Mouse (Mus musculus) embryonic facial prominence, embryonic 11.5 days (tissue): ENCODE measurements around the gene Csrnp1. TPM values are rescaled to one million over a fixed set of nuclear protein-coding genes. Genes with fewer than 3 reads are reported as not detected.

Experiments used
- ATAC-seq: fragments of 200-750 bp; cut with Nextera tagmentation; replicated peaks from 2 replicates; pipeline ENCODE4 v1.8.0; 2017; ENCODE audit warnings: low read depth; ENCODE audit not compliant: insufficient number of reproducible peaks, low FRiP score, low TSS enrichment
- DNase-seq: peaks from one replicate; pipeline ENCODE4 v3.0.0-alpha.2; 2015; ENCODE audit warnings: low spot score
- H3K27ac ChIP-seq: fragments of 300-500 bp; sonication (generic); replicated peaks from 2 replicates; pipeline ENCODE4 v1.5.1; 2014; ENCODE audit warnings: mild to moderate bottlenecking, low read depth, low read length, control low read depth
- H3K27me3 ChIP-seq: fragments of 300-500 bp; sonication (generic); 2 replicates; pipeline ENCODE4 v1.6.1; 2014; ENCODE audit warnings: mild to moderate bottlenecking, low read length, moderate library complexity, mixed read lengths; ENCODE audit not compliant: control insufficient read depth, insufficient read depth
- H3K36me3 ChIP-seq: fragments of 300-500 bp; sonication (generic); replicated peaks from 2 replicates; pipeline ENCODE4 v1.6.1; 2014; ENCODE audit warnings: low read depth, mild to moderate bottlenecking, low read length, moderate library complexity, mixed read lengths; ENCODE audit not compliant: control insufficient read depth, insufficient read depth
- H3K4me1 ChIP-seq: fragments of 300-500 bp; sonication (generic); 2 replicates; pipeline ENCODE4 v1.6.1; 2014; ENCODE audit warnings: low read length, mixed read lengths; ENCODE audit not compliant: control insufficient read depth, insufficient read depth
- H3K4me2 ChIP-seq: fragments of 300-500 bp; sonication (generic); 2 replicates; pipeline ENCODE4 v1.6.1; 2014; ENCODE audit warnings: low read depth, mild to moderate bottlenecking, control low read depth, low read length, moderate library complexity
- H3K4me3 ChIP-seq: fragments of 300-500 bp; sonication (generic); 2 replicates; pipeline ENCODE4 v1.5.1; 2014; ENCODE audit warnings: low read depth, low read length, control low read depth
- H3K9ac ChIP-seq: fragments of 300-500 bp; sonication (generic); replicated peaks from 2 replicates; pipeline ENCODE4 v1.6.1; 2014; ENCODE audit warnings: mild to moderate bottlenecking, control low read depth, low read length
- H3K9me3 ChIP-seq: fragments of 300-500 bp; sonication (generic); replicated peaks from 2 replicates; pipeline ENCODE4 v1.6.1; 2016; ENCODE audit warnings: mild to moderate bottlenecking, low read length, inconsistent platforms, mixed read lengths; ENCODE audit not compliant: control insufficient read depth
- WGBS: fragments of 180-500 bp; shearing (Covaris S2); extraction: QIAGEN DNeasy Blood & Tissue Kit; methylation state at CpG from one replicate; pipeline ENCODE4 v1.1.7; 2014; 5-methylcytosine and 5-hydroxymethylcytosine counted together
- polyA plus RNA-seq: library from polyadenylated mRNA; unstranded; fragments of >200 nt; fragmentation: Nextera tagmentation; extraction: Ambion mirVana; gene quantifications from 2 replicates; pipeline ENCODE4 v1.2.1, GENCODE M21; 2014

Csrnp1 gene
- polyA plus RNA-seq, 1 experiment from 2014 or later = 2.1 TPM

DNA sequence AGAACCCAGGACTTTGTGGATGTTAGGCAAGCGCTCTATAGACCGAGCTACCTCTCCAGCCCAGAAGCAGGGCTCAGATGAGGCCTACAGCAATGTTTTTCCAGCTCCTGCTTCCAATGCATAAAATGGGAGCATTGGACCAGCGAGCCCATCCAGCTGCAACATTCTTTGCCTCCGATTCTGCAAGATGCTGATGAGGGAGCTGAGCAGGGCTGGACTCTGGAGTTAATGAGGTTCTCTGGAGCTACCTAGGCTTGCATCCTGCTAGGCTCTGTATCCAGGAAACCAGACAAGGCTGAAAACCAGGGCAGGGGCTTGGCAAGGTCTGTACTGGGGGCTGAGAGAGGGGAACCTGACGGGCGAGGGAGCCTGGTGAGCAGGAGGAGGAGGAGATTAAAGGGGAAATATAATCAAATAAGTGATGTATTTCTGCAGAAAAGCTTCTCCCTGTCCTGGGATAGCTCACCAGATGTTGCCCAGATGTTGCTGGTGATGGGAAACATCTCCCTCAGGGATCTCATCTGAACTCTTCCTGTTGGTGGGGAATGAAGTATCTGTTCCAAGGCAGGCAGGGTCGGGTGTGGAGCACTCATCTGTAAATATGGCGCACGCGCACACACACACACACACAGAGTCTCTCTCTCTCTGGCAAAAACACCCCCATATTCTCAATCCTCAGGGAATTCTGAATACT, 1.6 kb upstream of the Csrnp1 start:
- H3K27me3 ChIP-seq = no peaks in the 10 kb centered on the region
- 59% methylated on average over 10 of the region's 10 CpGs for WGBS
- peak; percentile 54 for DNase-seq
- no peak for ATAC-seq
- H3K9me3 ChIP-seq = no peaks in the 10 kb centered on the region
- H3K27ac ChIP-seq = 0 out of 2 replicates have a peak overlapping the region, but pooled peaks have one; percentile 35
- H3K36me3 ChIP-seq = no peaks in the 10 kb centered on the region
- H3K4me1 ChIP-seq = peaks cover 23% of the 10 kb centered on the region
- H3K4me2 ChIP-seq = peak overlapping the region; percentile 23; the same call in 1 of the 2 replicates
- no peak overlapping the region for H3K4me3 ChIP-seq
- no peak overlapping the region for H3K9ac ChIP-seq

DNA sequence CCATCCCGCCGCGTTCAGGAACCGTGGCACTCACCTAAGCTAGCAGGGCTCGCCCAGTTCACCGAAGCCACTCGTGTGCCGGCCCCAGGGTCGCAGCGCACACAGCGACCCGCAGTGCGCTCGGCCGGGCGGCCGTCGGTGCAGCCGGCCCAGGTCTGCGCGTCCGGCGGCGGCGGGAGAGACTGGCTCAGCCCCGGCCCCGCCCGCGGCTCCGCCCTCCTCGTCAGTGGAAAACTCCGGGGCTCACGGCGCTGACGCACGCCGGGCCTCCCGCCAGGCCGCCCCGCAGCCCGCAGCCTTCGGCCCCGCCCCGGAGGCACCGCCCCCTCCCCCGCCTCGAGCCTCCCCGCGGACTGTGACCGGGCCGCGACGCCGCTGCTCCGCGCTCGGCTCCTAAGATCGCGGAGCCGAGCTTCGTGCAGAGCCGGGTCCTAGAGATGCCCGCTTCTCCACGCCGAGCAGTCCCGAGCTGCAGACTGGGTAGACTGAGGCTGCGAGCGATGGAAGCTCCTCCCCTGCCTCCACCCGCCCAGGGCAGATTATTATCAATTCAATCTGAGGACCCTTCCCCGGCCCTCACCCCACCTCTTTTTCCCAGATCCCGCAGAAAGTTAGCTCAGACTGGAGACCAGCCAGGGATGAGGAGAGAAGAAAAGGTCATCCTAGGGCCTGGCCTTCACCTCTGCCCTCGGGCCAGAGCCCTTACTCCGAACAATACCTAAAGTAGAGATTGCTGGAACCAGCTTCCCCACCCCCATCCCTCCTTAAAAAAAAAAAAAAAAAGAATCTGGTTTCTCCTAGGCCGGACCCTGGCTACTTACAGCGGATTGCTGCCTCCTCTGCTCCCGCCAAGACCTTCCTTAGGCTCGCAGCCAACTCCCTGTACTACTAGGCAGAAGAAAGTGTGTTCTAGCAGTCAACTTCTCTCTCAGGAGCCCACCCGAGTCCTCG, 598 bp downstream of the Csrnp1 start:
- H3K27ac ChIP-seq = 0 out of 2 replicates have a peak overlapping the region, but pooled peaks have one; percentile 28
- ATAC-seq (peak; percentile 49), DNase-seq (peak; percentile 85)
- H3K4me1 ChIP-seq = peaks cover 27% of the 10 kb centered on the region
- H3K9me3 ChIP-seq = no peaks in the 10 kb centered on the region
- peak overlapping the region; percentile 62 for H3K9ac ChIP-seq
- H3K4me2 ChIP-seq = peak overlapping the region; percentile 95
- WGBS = under 1% methylated on average over 69 of the region's 79 CpGs
- no peaks in the 10 kb centered on the region for H3K27me3 ChIP-seq
- peak overlapping the region; percentile 65 for H3K4me3 ChIP-seq
- H3K36me3 ChIP-seq = no peaks in the 10 kb centered on the region

DNA sequence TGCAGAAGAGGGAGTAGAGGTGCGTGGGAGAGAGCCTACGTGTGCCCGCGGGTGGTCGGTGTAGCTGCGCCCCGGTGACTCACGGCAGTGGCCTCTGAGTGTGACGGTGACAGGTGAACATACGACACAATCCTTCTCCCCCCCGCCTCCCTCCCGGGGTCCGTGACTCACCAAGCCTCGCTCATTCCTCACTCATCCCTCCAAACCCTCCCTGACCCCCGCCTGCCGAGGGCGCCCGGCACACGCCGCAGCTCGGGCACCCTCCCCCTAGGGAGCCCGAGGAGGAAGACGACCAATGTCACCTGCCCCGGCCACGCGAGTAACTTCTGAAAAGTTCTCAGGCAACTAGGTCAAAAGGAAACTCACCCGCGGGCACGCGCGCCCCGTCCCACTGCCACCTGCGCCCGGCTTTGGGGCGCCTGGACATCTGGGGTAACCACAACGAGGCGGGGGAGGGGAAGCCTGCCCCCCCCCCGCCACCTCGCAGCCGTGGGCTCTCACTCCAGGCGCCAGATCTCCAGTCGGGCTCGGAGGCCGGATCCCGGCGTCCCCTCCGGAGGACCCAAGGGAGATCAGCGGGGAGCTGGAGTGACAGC, 1.4 kb downstream of the Csrnp1 start:
- under 1% methylated on average over 47 of the region's 48 CpGs for WGBS
- peak overlapping the region; percentile 95 for H3K4me2 ChIP-seq
- no peak overlapping the region; the same call in 1 of the 2 replicates for H3K27ac ChIP-seq
- H3K9me3 ChIP-seq = no peaks in the 10 kb centered on the region
- DNase-seq (no peak), ATAC-seq (0 out of 2 replicates have a peak, but pooled peaks have one; percentile 0)
- peak overlapping the region; percentile 65 for H3K4me3 ChIP-seq
- no peaks in the 10 kb centered on the region for H3K27me3 ChIP-seq
- peaks cover 30% of the 10 kb centered on the region for H3K4me1 ChIP-seq
- H3K36me3 ChIP-seq = no peaks in the 10 kb centered on the region
- peak overlapping the region; percentile 62 for H3K9ac ChIP-seq

DNA sequence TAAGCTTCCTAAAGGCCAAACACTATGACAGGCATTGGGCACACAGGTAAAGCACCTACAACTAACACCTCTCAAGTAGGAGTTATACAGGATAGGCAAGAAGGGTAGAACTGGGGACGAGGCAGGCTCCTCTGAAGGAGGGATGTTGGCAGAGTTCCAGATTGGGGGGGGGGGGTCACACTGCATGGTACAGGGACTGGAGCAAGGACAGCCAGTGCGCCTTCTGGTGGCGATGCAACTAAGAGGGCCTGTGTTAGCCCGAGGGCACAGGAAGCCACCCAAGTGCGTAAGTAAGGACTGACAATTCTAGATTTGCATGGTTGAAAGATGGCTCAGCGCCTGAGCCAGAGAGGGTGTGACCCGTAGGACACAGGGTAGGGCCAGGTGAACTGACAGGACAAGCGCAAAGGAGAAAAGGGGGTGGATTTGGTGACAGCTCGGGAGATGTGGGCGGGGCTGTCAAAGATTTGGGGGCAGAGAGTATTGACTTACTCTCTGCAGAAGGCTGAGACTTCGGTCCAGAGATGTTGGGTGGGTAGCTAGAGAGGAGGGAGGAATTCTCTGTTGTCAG, 2.1 kb downstream of the Csrnp1 start:
- H3K9me3 ChIP-seq = no peaks in the 10 kb centered on the region
- H3K27me3 ChIP-seq = no peaks in the 10 kb centered on the region
- H3K4me2 ChIP-seq = peak overlapping the region; percentile 95
- peak overlapping the region; percentile 65 for H3K4me3 ChIP-seq
- peak; percentile 30 for ATAC-seq
- H3K36me3 ChIP-seq = no peaks in the 10 kb centered on the region
- WGBS = 2% methylated on average over 11 of the region's 11 CpGs
- peak overlapping the region; percentile 62; the same call in 1 of the 2 replicates for H3K9ac ChIP-seq
- peaks cover 31% of the 10 kb centered on the region for H3K4me1 ChIP-seq
- DNase-seq = peak; percentile 56
- H3K27ac ChIP-seq = peak overlapping the region; percentile 93

DNA sequence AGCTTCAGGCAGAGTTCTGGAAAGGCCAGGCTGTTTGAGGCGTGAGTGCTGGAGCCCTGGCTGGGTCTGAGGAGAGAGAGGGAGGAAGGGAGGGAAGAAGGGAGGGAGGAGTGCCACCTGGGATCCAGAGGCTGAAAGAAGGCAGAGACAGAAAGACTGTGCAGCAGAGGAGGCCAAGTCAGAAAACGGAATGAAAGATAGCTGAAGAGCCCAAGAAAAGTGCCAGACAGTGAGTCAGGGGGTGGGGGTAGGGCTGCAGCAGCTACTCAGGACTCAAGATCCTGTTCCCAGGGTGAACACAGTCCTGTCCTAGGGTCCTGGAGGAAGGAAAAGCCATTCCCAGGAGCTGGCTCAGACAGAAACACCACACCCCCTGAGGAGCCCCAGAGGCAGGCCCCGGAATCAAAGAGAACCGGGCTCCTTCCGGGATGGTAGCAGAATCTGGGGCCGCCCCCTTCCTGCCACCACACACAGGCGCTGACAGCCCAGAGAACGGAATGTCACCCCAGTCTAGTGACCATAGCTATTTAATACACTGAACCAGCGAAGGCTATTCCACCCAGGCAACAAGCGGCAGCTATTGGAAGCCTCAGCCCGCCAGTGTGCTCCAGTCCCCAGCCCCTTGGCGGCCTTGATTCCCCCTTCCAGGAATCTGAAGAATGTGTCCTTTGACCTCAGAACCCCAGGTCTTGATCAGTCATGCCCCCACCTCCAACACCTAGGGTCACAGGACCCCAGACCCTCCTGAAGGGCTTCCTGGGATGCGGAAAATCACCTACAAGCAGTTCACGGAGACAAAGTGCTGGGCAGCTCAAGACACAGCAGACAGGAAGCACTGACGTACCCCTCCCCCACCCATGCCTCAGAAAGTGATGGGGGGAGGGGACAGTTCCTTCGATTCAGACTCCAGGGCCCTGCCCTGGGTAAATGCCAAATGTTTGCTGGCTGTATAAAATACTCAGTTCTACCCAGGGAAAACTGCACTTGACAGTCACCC, 3.0 kb downstream of the Csrnp1 start:
- Histone ChIP-seq H3K36me3 (no peaks in the 10 kb centered on the region), H3K4me3 (peak overlapping the region; percentile 31), H3K27ac (peak overlapping the region; percentile 93), H3K9ac (peak overlapping the region; percentile 8), H3K4me1 (peaks cover 31% of the 10 kb centered on the region), H3K4me2 (peak overlapping the region; percentile 95), H3K9me3 (no peaks in the 10 kb centered on the region), H3K27me3 (no peaks in the 10 kb centered on the region)
- under 1% methylated on average over 16 of the region's 16 CpGs for WGBS
- ATAC-seq (peak; percentile 14), DNase-seq (peak; percentile 86)

DNA sequence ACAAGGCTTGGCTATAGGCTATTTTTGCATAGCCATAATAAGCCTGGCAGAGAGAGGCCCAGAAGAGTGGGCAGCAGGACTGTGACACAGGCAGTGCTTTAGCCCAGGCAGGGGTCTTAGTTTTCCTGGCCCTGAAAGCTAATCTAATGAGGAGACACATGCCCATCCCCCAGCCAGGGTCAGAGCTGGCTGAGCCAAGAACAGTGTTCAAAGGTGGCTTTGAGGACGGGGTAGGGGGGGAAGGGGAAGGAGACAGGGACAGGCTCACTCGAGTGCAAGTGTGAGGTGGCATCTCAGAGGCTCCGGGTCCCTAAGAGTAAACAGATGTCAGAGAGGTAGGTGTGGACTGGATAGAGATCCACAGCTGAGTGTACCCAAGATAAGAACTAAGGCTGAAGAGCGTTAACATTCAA, 3.7 kb downstream of the Csrnp1 start:
- peak overlapping the region; percentile 95 for H3K4me2 ChIP-seq
- H3K4me3 ChIP-seq = no peak overlapping the region
- no peaks in the 10 kb centered on the region for H3K36me3 ChIP-seq
- no peaks in the 10 kb centered on the region for H3K27me3 ChIP-seq
- no peaks in the 10 kb centered on the region for H3K9me3 ChIP-seq
- ATAC-seq (no peak), DNase-seq (no peak)
- peak overlapping the region; percentile 8; the same call in 1 of the 2 replicates for H3K9ac ChIP-seq
- peak overlapping the region; percentile 93 for H3K27ac ChIP-seq
- H3K4me1 ChIP-seq = peaks cover 30% of the 10 kb centered on the region
- WGBS = 4% methylated on average over 4 of the region's 4 CpGs

DNA sequence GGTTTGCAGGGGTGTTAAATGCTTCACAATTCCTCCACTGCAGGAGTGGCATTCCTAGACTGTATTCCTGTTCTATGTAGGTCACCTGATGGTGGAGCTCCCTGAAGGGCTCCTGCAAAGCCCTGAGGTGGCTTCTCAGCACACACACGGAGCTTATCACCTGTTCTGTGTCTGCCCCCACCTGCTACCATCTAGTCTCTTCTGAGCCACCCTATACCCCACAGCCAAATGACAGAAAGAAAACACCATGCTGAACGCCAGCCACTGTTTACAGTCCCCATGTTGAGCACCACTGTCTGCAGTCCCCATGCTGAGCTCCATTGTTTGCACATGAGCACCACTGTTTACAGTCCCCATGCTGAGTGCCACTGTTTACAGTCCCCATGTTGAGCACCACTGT, 4.7 kb downstream of the Csrnp1 start:
- Histone ChIP-seq H3K9me3 (no peaks in the 10 kb centered on the region), H3K4me3 (no peak overlapping the region), H3K27ac (no peak overlapping the region), H3K27me3 (no peaks in the 10 kb centered on the region), H3K4me2 (no peak overlapping the region), H3K4me1 (peaks cover 29% of the 10 kb centered on the region), H3K9ac (no peak overlapping the region), H3K36me3 (no peaks in the 10 kb centered on the region)
- ATAC-seq = no peak
- 61% methylated on average over 2 of the region's 2 CpGs for WGBS
- DNase-seq = no peak
